Mouse (Mus musculus) lung, embryonic 14.5 days (tissue): ENCODE measurements around the gene Ifrd1. TPM values are rescaled to one million over a fixed set of nuclear protein-coding genes. Genes with fewer than 3 reads are reported as not detected.
"Not testable (repeated sequence)": the region's sequence is repeated elsewhere in the genome, so short reads cannot be mapped to it uniquely, and the experiment has no call there.

Experiments used
- ATAC-seq: fragments of 200-750 bp; cut with Nextera tagmentation; 2 replicates; pipeline ENCODE4 v1.8.0; 2017; ENCODE audit warnings: mild to moderate bottlenecking, moderate TSS enrichment, moderate library complexity; ENCODE audit not compliant: insufficient read depth
- DNase-seq: peaks from one replicate; pipeline ENCODE4 v3.0.0-alpha.2; 2015
- H3K27ac ChIP-seq: fragments of 300-500 bp; sonication (generic); 2 replicates; pipeline ENCODE4 v1.5.1; 2014; ENCODE audit warnings: low read depth, mild to moderate bottlenecking, moderate library complexity
- H3K27me3 ChIP-seq: fragments of 300-500 bp; sonication (generic); 2 replicates; pipeline ENCODE4 v1.6.1; 2014; ENCODE audit warnings: low read length, control low read depth; ENCODE audit not compliant: insufficient read depth
- H3K36me3 ChIP-seq: fragments of 300-500 bp; sonication (generic); 2 replicates; pipeline ENCODE4 v1.6.1; 2014; ENCODE audit warnings: control low read depth; ENCODE audit not compliant: insufficient read depth
- H3K4me1 ChIP-seq: fragments of 300-500 bp; sonication (generic); 2 replicates; pipeline ENCODE4 v1.6.1; 2014; ENCODE audit warnings: antibody characterized with exemption, control low read depth; ENCODE audit not compliant: insufficient read depth
- H3K4me2 ChIP-seq: fragments of 300-500 bp; sonication (generic); 2 replicates; pipeline ENCODE4 v1.6.1; 2014; ENCODE audit warnings: mild to moderate bottlenecking
- H3K4me3 ChIP-seq: fragments of 300-500 bp; sonication (generic); 2 replicates; pipeline ENCODE4 v1.5.1; 2014; ENCODE audit warnings: low read depth, low read length
- H3K9ac ChIP-seq: fragments of 300-500 bp; sonication (generic); 2 replicates; pipeline ENCODE4 v1.6.1; 2014
- H3K9me3 ChIP-seq: fragments of 300-500 bp; sonication (generic); 2 replicates; pipeline ENCODE4 v1.6.1; 2016; ENCODE audit warnings: low read depth, low read length, control low read depth
- CTCF ChIP-seq: IDR thresholded peaks from 2 replicates; pipeline ENCODE4 v1.5.1; 2016; ENCODE audit warnings: antibody characterized with exemption, low read depth
- WGBS: fragments of 180-500 bp; shearing (Covaris S2); extraction: QIAGEN DNeasy Blood & Tissue Kit; methylation state at CpG from one replicate; pipeline ENCODE4 v1.1.7; 2014; 5-methylcytosine and 5-hydroxymethylcytosine counted together
- polyA plus RNA-seq: library from polyadenylated mRNA; unstranded; fragments of >200 nt; fragmentation: Nextera tagmentation; extraction: Ambion mirVana; gene quantifications from 2 replicates; pipeline ENCODE4 v1.2.1, GENCODE M21; 2014

Ifrd1 gene
- polyA plus RNA-seq, 1 experiment from 2014 or later = 141 TPM

DNA sequence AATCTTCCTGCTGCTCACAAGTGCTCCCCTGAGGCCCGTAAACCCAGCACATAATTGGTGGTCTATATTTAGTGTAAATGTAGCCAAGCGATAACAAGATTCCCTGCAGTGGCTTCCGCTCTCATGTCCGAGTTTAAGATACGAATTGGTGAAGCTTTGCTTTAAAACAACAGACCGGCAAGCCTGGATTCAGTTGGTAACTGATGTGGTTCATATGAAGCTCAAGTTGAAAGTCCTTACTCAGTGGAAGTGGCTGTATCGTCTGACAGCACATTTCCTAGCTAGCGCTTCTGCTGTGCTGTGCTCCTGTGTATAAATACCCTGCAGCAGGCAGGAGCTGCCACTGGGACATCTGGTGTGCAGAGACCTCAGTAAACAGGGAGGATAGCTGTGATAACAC, 49.0 kb downstream of the Ifrd1 start, which contains the start of gene Lsmem1:
Gene Lsmem1 (minus strand): TSS at position 189 of the 400 bp plus-strand sequence.
- H3K27ac ChIP-seq = no peak within 1 kb of the TSS; the same call in 1 of the 2 replicates
- H3K27me3 ChIP-seq = no peaks in the 10 kb centered on the region
- no peak within 1 kb of the TSS for H3K4me2 ChIP-seq
- H3K4me1 ChIP-seq = no peaks in the 10 kb centered on the region
- WGBS = 72% methylated on average over 8 of the region's 8 CpGs
- no peaks in the 10 kb centered on the region for H3K9me3 ChIP-seq
- no peak for TF ChIP-seq CTCF
- H3K36me3 ChIP-seq = peaks cover 31% of the 10 kb centered on the region
- DNase-seq (no peak), ATAC-seq (peak; percentile 47; the same call in 1 of the 2 replicates)
- no peak within 1 kb of the TSS for H3K9ac ChIP-seq
- no peak within 1 kb of the TSS for H3K4me3 ChIP-seq

DNA sequence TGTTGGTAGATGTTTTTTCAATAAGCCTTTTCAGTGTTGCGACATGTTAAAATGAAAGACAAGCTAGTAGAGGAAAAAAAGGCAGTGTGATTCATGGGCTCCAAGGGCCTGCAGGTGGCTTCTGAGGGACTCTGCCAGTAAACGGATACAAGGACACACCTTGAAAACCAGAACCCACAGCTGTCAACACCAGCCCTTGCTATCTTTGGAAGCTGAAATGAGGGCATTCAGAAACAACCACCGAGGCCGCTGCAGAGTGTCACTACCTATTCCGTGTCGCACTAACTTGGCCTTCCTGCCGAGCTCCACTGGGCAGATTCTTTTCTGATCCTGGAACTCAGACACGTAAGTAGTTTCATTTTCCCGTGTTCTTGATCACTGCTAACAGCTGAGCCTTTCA, 49.9 kb downstream of the Ifrd1 start:
- Histone ChIP-seq H3K27me3 (no peaks in the 10 kb centered on the region), H3K9ac (no peak overlapping the region), H3K36me3 (peaks cover 23% of the 10 kb centered on the region), H3K9me3 (no peaks in the 10 kb centered on the region), H3K4me2 (no peak overlapping the region), H3K4me3 (no peak overlapping the region), H3K27ac (no peak overlapping the region), H3K4me1 (no peaks in the 10 kb centered on the region)
- TF ChIP-seq CTCF = no peak
- ATAC-seq (no peak), DNase-seq (no peak)
- 81% methylated on average over 9 of the region's 9 CpGs for WGBS

DNA sequence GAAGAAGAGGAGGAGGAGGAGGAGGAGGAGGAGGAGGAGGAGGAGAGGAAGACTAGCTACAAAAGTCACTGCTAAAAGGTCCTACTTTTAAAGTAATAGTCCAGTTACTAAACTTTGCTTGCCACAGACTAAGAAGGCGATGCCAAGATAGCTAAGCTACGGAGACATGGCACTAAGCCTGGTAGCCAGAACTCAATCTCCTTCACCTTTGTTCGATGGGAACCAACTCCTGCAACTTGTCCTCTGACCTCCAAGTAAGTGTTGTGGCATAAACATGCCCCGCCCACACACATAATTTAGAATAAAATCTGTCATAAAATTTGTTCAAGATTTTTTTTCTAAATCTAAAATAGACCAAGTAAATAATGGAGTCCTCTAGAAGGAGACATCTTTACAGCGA, 50.3 kb downstream of the Ifrd1 start:
- Histone ChIP-seq H3K36me3 (peaks cover 20% of the 10 kb centered on the region), H3K4me1 (no peaks in the 10 kb centered on the region), H3K9me3 (no peaks in the 10 kb centered on the region), H3K9ac (no peak overlapping the region), H3K4me3 (no peak overlapping the region), H3K4me2 (no peak overlapping the region), H3K27ac (no peak overlapping the region), H3K27me3 (no peaks in the 10 kb centered on the region)
- no peak for ATAC-seq
- WGBS = 78% methylated on average over 5 of the region's 5 CpGs
- no peak for DNase-seq
- TF ChIP-seq CTCF = no peak

DNA sequence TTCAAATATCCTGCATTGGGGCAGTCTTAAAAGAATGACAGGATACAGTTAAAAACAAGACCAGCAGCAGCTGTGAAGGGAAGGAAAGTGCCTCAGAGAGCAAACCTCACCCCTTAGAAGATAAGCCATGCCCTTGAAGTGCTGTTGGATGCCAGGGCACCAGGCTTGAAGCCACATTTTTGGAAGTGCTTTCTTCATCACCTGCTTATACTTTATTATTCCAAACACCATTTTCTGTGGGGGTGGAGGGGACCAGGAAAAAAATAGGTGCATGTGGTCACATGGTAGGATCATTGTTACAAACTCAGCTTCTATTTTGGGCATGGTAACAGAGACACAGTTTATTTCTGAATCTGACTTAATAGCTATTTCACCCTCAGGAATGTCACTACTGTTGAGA, 50.8 kb downstream of the Ifrd1 start:
- H3K9ac ChIP-seq = no peak overlapping the region
- H3K4me2 ChIP-seq = no peak overlapping the region
- H3K4me3 ChIP-seq = no peak overlapping the region
- TF ChIP-seq CTCF = no peak
- no peak for ATAC-seq
- H3K27ac ChIP-seq = no peak overlapping the region
- H3K9me3 ChIP-seq = no peaks in the 10 kb centered on the region
- H3K36me3 ChIP-seq = peaks cover 15% of the 10 kb centered on the region
- no peak for DNase-seq
- no peaks in the 10 kb centered on the region for H3K4me1 ChIP-seq
- H3K27me3 ChIP-seq = no peaks in the 10 kb centered on the region

DNA sequence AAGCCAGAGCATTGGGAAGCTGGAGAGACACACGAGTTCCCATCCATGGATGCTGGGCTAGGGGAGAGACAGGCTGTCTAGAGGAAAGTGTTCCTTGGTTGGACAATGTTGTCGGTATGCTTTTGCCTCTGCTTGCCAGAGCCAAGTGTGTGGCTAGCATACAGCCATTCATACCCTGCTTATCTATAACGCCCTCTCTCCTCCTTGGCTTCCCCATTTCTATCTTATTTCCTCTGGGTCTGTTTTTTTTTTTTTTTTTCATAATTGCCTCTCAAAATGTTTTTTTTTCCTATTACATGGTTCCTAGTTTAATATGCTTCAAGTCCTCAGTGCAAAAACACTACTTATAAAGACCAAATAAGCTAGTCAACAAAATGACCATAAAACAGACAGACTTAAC, 62.8 kb downstream of the Ifrd1 start:
- no peaks in the 10 kb centered on the region for H3K27me3 ChIP-seq
- no peak for ATAC-seq

DNA sequence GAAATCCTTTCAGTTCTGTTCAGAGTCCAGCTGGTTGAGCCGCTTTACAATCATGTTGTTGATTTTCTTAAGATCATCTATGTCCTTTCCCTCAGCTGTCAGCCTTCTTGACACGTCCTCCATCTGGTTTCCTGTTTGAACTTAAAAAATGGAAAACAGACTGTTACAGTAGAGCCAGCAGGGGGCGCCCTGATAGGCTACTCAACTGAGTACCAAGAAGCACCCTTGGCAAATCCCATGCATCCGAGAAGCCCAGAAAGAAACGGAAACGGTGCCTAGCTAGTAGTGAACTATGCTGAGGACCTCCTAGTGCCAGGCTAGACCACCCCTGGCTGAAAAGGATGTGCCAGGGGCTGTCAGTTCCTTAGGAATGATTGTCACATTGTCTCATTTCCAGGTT, 71.2 kb downstream of the Ifrd1 start:
- Histone ChIP-seq H3K27ac (no peak overlapping the region), H3K36me3 (no peaks in the 10 kb centered on the region), H3K9ac (no peak overlapping the region), H3K4me1 (no peaks in the 10 kb centered on the region), H3K4me3 (no peak overlapping the region), H3K9me3 (no peaks in the 10 kb centered on the region; the same call in 1 of the 2 replicates), H3K4me2 (no peak overlapping the region), H3K27me3 (no peaks in the 10 kb centered on the region)
- ATAC-seq = no peak
- peak; percentile 37; the same call in 1 of the 2 replicates for TF ChIP-seq CTCF
- 54% methylated on average over 6 of the region's 6 CpGs for WGBS
- peak; percentile 42 for DNase-seq

More for the DNA sequence above, 62.8 kb downstream of the Ifrd1 start:
- Histone ChIP-seq H3K4me3 (no peak overlapping the region), H3K4me1 (no peaks in the 10 kb centered on the region), H3K27ac (no peak overlapping the region), H3K36me3 (no peaks in the 10 kb centered on the region), H3K9ac (no peak overlapping the region), H3K9me3 (no peaks in the 10 kb centered on the region; the same call in 1 of the 2 replicates), H3K4me2 (no peak overlapping the region)
- TF ChIP-seq CTCF = no peak
- no peak for DNase-seq
- 81% methylated on average over 3 of the region's 3 CpGs for WGBS

DNA sequence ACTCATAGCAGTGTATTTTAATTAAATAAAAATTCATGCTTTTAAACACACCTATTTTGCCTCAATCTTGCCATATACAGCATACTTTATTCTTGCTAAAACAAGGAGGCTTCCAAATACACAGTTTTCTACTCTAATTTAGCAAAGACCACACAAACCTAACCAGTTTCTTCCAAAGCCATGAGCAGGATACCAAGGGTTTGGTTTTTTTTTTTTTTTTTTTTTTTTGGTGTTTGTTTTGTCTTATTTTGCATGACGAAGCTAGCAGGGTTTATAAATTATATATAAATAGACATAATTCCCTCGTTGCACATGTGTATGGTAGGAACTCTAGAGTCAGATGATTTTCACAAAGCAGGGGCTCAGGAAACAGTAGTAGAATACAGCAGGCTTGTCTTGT, 72.1 kb downstream of the Ifrd1 start:
- Histone ChIP-seq H3K4me1 (no peaks in the 10 kb centered on the region), H3K36me3 (no peaks in the 10 kb centered on the region), H3K4me2 (no peak overlapping the region), H3K4me3 (no peak overlapping the region), H3K27me3 (no peaks in the 10 kb centered on the region), H3K9ac (no peak overlapping the region), H3K27ac (no peak overlapping the region), H3K9me3 (no peaks in the 10 kb centered on the region; the same call in 1 of the 2 replicates)
- DNase-seq (no peak), ATAC-seq (no peak)
- WGBS = 68% methylated on average over 2 of the region's 2 CpGs
- TF ChIP-seq CTCF = no peak

DNA sequence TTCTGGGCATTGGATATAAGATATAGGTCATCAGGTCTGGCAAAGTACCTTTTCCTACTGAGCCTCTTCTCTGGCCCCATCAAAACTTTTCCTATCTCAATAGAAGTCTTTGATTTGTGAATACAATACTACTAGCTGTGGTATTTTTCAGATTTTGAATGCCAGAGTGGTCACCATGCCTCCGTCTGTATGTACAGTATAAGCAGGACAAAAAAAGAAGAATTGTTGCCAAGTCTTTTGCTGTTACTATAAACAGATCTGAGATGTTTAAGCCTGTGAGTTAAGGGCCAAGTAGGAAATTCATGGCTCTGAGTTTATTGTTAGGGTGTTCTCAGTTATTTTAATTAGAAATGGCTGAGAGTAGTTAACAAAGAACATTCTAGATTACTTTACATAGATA, 73.1 kb downstream of the Ifrd1 start:
- not testable (repeated sequence) for H3K4me1 ChIP-seq, H3K4me2 ChIP-seq, H3K4me3 ChIP-seq, H3K36me3 ChIP-seq, H3K9ac ChIP-seq, H3K27me3 ChIP-seq, H3K27ac ChIP-seq, H3K9me3 ChIP-seq
- ATAC-seq (peak; percentile 75; the same call in 1 of the 2 replicates), DNase-seq (peak; percentile 72)
- 5% methylated on average over 1 of the region's 1 CpGs for WGBS
